Mouse (Mus musculus) olfactory bulb, adult 2 months (tissue): ENCODE results near the gene P4hb.

Experiments
- CTCF ChIP-seq: fragments of 200-500 bp; IDR thresholded peaks from 2 replicates; pipeline ENCODE4 v1.5.1; 2012; ENCODE audit warnings: low read depth, mild to moderate bottlenecking, low read length, moderate library complexity; ENCODE audit not compliant: insufficient read depth
- POLR2A ChIP-seq: fragments of 200-500 bp; IDR thresholded peaks from 2 replicates; pipeline ENCODE4 v1.6.1; 2012; ENCODE audit warnings: mild to moderate bottlenecking, low read depth, low read length, moderate library complexity; ENCODE audit not compliant: insufficient read depth

GRCm38 (mm10) chr11:120616617-120617294, 43.7 kb upstream of the P4hb start:
- TF ChIP-seq CTCF, result no peak
- TF ChIP-seq POLR2A, result no peak
